Mouse (Mus musculus): Measurements from ENCODE around the gene Clcf1.

Gene Clcf1

GRCm38 (mm10) chr19:4217855-4218254 is 3.8 kb downstream of the Clcf1 start:
- DNase-seq (ENCODE audit: low spot score in 2 of 2): no peak

GRCm38 (mm10) chr19:4218293-4218692 is 4.3 kb downstream of the Clcf1 start:
- no peak for DNase-seq (ENCODE audit: low spot score in 2 of 2)

GRCm38 (mm10) chr19:4218784-4219183 is 4.7 kb downstream of the Clcf1 start:
- no peak for DNase-seq (ENCODE audit: low spot score in 2 of 2)

GRCm38 (mm10) chr19:4219943-4220342 is 5.9 kb downstream of the Clcf1 start:
- DNase-seq (ENCODE audit: low spot score in 2 of 2): no peak

GRCm38 (mm10) chr19:4220416-4220815 is 6.4 kb downstream of the Clcf1 start:
- no peak for DNase-seq (ENCODE audit: low spot score in 2 of 2)

GRCm38 (mm10) chr19:4220957-4221743 is 7.1 kb downstream of the Clcf1 start:
- no peak for DNase-seq (ENCODE audit: low spot score in 2 of 2)

GRCm38 (mm10) chr19:4222165-4222564 is 8.1 kb downstream of the Clcf1 start:
- no peak for DNase-seq (ENCODE audit: low spot score in 2 of 2)

GRCm38 (mm10) chr19:4226779-4227178 is 12.7 kb downstream of the Clcf1 start:
- no peak for DNase-seq (ENCODE audit: low spot score in 2 of 2)

GRCm38 (mm10) chr19:4227446-4227845 is 13.4 kb downstream of the Clcf1 start:
- no peak for DNase-seq (ENCODE audit: low spot score in 2 of 2)

- peak; percentile 72 to 80 for DNase-seq (ENCODE audit: low spot score in 2 of 2)
Measured at GRCm38 (mm10) chr19:4227894-4228678, 14.0 kb downstream of the Clcf1 start.

- no peak for DNase-seq (ENCODE audit: low spot score in 2 of 2)
Measured at GRCm38 (mm10) chr19:4228891-4229290, 14.9 kb downstream of the Clcf1 start.

GRCm38 (mm10) chr19:4229451-4230076 is 15.5 kb downstream of the Clcf1 start:
- DNase-seq (ENCODE audit: low spot score in 2 of 2): no peak

GRCm38 (mm10) chr19:4230415-4230814 is 16.4 kb downstream of the Clcf1 start:
- DNase-seq (ENCODE audit: low spot score in 2 of 2): no peak

- DNase-seq (ENCODE audit: low spot score in 2 of 2): peak; percentile 98 to 99
Measured at GRCm38 (mm10) chr19:4231253-4232185, 17.5 kb downstream of the Clcf1 start, which contains the start of gene Pold4. Gene Pold4 (plus strand): TSS chr19:4231899.

GRCm38 (mm10) chr19:4232186-4232572 is 18.1 kb downstream of the Clcf1 start:
- DNase-seq (ENCODE audit: low spot score in 2 of 2): no peak

- no peak for DNase-seq (ENCODE audit: low spot score in 2 of 2)
Measured at GRCm38 (mm10) chr19:4232651-4233050, 18.6 kb downstream of the Clcf1 start.

GRCm38 (mm10) chr19:4234548-4234947 is 20.5 kb downstream of the Clcf1 start:
- no peak for DNase-seq (ENCODE audit: low spot score in 2 of 2)

- DNase-seq (ENCODE audit: low spot score in 2 of 2): no peak
Measured at GRCm38 (mm10) chr19:4240247-4240668, 26.2 kb downstream of the Clcf1 start.

- no peak for DNase-seq (ENCODE audit: low spot score in 2 of 2)
Measured at GRCm38 (mm10) chr19:4242416-4242815, 28.4 kb downstream of the Clcf1 start.

- DNase-seq (ENCODE audit: low spot score in 2 of 2): no peak
Measured at GRCm38 (mm10) chr19:4244775-4245174, 30.7 kb downstream of the Clcf1 start.

GRCm38 (mm10) chr19:4247010-4247409 is 33.0 kb downstream of the Clcf1 start:
- no peak for DNase-seq (ENCODE audit: low spot score in 2 of 2)
